Mouse (Mus musculus) kidney, adult 2 months (tissue): ENCODE measurements at regions not wholly inside any gene's neighbourhood (a gene's known extent, or its start where the extent isn't known, plus 50 kb on each side); places are given as distances from the start of the nearest gene placed in this dataset.

Experiments used
- CTCF ChIP-seq: fragments of 200-500 bp; conservative IDR thresholded peaks from 2 replicates; pipeline ENCODE4 v1.5.1; 2011; ENCODE audit warnings: low read depth, mild to moderate bottlenecking, control low read depth, low read length, moderate library complexity, mixed read lengths; ENCODE audit not compliant: insufficient read depth, insufficient read length
- POLR2A ChIP-seq: fragments of 200-500 bp; IDR thresholded peaks from one replicate; pipeline ENCODE4 v1.6.1; 2011; ENCODE audit warnings: low read depth, low read length, control low read depth

GRCm38 (mm10) chr19:15031483-15031882, 433.6 kb upstream of the Tle4 start:
- TF ChIP-seq CTCF (no peak), POLR2A (no peak)
